Mouse (Mus musculus) right cerebral cortex, postnatal 25 days (tissue): Measurements from ENCODE around the gene Cask.

Experiments used
- DNase-seq: peaks from one replicate; pipeline ENCODE4 v3.0.0; 2022

Gene Cask

GRCm38 (mm10) chrX:13622654-13623053 lies 228.5 kb downstream of the Cask start:
- no peak for DNase-seq

- DNase-seq: no peak
Observed at GRCm38 (mm10) chrX:13621473-13621872, 229.7 kb downstream of the Cask start.

- no peak for DNase-seq
Observed at GRCm38 (mm10) chrX:13618476-13618875, 232.7 kb downstream of the Cask start.

DNA sequence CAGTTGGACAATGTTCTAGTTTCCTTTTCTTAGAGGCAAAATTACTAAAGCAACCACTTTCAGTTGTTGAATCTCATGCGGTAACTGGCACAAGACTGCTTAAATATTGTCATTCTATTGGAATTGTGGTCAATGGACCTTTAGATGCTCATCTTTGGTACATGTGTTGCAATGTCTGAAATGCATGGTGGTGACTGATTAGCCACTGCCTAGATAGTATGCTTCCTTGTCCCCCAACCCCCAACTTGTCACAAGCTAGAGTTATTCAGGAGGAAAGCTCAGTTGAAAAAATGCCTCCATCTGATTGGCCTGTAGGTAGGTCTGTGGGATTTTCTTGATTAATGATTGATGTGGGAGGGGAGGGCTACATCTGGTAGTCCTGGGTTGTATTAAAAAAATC lies 233.9 kb downstream of the Cask start:
- no peak for DNase-seq

GRCm38 (mm10) chrX:13616726-13617125 lies 234.4 kb downstream of the Cask start:
- no peak for DNase-seq

DNA sequence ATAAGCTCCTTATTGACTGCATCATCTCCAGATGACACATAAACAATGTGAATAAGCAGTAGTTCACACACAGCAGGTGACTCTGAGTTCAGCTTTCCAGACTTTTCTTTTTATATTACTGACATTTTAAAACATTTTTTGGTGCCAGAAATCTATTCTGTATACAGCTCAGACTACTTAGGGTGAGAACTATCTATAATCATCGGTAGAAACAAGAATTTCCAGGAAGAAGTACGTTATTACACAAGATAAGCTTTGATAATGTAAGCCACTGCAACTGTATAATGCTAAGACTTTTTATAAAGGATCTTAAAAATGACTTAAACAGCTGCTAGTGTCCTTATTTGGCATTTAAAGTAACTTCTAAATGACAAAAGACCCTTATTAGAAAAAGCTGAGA lies 239.1 kb downstream of the Cask start:
- DNase-seq: no peak

DNA sequence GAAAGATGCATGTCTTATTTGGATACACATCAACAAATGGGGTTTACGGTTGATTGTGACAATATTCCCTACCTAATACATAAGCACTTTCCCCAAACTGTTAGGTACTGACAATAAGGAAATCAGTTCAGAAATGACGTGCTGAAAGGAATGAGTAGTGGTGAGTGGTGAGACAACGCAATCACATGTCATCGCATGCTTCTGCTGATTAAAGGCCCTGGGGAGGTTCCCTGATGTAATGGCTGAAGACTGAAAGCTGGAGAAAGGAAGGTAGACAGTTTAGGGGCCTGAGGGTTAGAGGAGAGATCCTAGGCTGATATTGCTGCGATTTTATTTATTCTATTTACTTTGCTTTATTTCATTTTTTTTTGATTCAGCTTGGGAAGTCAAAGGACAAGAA lies 240.1 kb downstream of the Cask start:
- no peak for DNase-seq

DNA sequence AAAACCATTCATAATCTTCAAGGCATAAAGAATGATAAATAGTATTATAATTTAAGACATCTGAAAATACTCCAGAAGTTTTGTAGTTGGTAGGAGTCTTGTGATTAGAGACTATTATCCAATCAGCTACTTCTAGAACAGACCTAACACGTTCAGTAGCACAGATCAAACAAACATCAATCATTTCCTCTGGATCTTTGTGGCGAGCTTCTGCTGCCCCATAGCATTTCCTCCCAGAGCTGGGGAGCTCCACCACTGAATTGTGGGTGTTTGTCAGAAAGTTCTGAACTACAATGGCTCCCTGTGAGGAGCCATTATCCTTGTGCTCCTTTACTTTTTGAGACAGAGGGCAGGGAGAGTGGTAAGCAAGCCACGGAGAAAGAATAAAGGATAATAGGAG lies 243.4 kb downstream of the Cask start:
- no peak for DNase-seq

DNA sequence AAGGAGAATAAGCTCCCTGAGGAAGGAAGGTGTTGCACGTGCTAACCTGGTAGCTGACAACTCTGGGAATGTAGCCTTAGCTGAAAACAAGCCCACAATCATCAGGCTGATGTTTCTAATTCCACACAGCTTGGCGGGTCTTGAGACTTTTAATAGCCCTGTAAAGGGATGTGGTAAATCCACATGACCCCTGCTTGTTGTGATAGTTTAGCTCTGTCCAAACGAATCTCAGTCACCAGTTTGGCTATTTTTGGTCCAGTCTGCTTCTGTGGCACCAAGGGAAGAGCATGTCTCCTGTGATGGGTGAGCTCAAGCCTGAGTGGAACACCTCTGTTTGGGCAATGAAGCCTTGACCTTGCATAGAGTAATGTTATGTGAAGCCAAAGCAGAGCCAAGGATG lies 244.4 kb downstream of the Cask start:
- no peak for DNase-seq

- DNase-seq: no peak
Observed at GRCm38 (mm10) chrX:13599966-13600365, 251.2 kb downstream of the Cask start.

DNA sequence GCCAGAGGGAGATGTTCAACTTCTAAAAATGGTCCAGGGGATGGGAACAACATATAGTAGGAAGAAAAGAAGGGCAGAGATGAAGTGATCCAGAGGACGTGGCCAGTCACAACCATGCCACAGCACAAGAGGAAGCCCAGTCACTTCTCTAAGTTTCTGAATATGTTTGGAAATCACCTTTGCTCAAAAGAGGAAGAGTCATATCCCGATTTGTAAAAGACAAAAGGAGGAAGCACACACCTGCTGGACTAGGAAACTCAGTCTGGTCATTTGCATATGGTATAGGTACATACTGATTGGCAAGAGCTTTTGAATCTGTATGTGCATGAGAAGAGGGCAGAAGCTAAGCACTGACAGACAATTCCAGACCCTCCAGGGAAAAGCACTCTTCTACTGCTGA lies 251.8 kb downstream of the Cask start:
- DNase-seq: no peak

DNA sequence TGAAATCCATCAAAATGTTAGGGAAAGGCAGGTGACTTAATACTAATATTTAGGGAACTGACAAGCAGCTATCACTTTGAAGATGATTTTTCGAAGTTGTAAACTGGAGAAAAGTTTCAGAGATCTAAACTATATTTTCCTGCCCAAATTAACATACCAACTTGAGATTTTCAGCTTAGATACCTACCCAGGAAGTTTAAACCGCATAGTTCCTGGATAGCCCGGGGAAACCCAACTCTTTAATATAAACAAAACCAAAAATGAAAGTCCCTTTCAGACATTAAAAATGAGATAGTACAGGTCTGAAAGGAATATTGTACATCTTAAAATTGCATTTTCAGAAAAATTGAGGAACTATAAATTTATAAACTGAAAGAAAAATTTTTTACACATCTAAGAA lies 273.5 kb downstream of the Cask start:
- DNase-seq: no peak

DNA sequence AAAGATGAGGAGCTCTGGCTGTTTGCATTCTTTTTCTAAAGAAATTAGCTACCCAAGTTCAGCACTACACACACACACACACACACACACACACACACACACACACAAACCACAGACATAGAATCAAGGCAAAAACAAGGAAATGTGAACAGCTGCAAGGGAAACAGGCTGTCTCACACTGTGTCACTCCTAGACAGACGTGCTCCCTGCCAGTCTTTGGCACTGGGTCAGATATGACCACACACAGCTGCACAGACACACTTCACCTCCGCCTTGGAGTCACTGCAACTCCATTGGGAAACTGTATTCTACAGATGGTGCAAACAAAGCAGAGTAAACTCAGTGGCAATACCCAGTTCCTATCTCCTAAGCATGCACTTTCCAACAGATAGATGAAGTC lies 274.6 kb downstream of the Cask start:
- no peak for DNase-seq

GRCm38 (mm10) chrX:13574872-13575271 lies 276.3 kb downstream of the Cask start:
- DNase-seq: no peak

DNA sequence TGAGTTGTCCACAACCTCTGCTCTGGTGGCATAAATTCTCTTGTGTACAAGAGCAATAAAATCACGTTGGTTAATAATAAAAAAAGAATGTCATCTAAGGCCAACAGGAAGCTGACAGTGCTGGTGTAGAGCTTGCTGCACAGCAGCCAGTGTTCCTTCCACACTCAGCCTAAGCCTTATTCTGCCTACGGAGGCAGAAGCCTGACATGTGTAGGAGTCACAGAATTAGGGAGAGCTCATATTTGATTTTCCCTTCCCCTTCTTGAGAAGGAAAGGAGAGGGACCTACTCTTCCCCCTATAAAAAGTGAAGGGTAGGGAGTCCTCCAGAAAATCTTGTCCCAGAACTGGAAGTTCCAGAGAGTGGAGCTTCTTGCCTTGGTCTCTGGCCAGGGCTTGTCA lies 276.9 kb downstream of the Cask start:
- DNase-seq: no peak

GRCm38 (mm10) chrX:13554504-13554903 lies 296.7 kb downstream of the Cask start:
- DNase-seq: no peak

DNA sequence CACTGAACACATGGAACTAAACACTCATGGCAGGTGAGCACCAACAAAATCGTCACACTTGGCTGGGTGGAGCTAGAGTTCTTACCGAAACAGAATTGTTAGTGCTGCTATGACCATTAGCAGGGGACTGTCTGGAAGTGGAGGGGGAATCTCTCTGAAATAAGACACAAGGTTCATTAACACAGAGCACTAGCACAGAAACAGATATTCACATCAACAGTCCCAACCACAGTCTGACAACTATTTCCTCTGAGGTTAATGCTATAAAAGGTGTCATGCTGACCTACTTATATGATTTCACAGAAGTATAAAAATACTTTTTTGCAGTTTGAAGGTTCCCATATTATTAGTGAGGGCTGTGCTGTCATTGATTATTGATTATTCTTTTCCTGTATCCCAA lies 298.9 kb downstream of the Cask start:
- DNase-seq: no peak

DNA sequence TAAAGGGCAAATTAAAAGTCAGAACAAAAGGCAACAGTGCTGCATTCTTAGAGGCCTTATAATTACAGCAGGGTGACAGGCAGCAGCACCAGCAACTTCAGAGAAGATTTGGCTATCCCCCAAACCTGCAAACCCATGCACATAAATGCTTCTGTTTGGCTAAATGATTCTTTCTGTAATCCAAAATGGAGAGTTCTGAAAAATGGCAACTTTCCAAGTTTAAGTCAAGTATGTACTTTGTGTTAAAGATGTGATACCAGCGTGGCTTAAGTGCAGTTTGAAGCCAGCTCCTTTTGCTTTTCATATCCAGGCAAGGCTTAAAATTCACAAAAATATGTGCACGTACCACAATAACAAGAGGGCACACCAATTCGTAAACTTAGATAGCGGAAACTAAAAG lies 299.6 kb downstream of the Cask start:
- no peak for DNase-seq

DNA sequence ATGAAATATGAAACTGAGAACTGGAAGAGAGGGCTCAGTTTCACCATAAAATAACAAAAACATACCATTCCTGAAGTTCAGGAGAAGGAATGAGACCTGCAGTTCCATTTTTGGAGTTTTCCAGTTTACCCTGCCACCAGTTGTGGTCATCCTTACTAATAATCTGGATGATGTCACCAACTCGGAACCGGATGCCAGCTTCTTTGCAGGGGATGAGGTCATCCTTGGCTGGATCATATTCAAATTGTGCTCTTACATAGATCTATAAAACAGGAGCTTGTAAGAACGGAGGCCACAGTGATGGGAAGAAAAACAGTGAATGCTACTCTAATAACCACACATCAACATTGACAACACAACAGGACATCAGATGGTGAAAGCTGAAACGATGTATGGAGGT lies 302.1 kb downstream of the Cask start:
- DNase-seq: no peak

- no peak for DNase-seq
Observed at GRCm38 (mm10) chrX:13521288-13521687, 329.9 kb downstream of the Cask start.

DNA sequence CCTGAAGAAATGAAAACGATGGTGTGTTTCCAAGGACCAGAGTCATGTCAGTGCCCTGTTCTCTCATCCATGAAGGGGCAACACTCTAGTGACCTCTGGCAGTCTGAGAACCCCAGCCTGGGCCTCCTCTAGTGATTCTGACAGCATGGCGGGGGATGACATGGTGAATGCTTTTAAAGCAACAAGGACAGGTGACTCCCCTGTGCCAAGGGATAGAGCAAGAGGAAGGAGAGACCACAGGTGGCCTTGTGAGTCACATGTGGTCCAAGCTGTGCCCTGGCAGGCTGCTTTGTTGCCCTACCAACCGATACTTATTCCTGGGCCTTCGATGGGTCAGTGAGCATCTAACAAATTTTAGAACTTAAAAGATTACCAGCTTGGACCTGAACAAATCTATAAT lies 330.6 kb downstream of the Cask start:
- DNase-seq: no peak

DNA sequence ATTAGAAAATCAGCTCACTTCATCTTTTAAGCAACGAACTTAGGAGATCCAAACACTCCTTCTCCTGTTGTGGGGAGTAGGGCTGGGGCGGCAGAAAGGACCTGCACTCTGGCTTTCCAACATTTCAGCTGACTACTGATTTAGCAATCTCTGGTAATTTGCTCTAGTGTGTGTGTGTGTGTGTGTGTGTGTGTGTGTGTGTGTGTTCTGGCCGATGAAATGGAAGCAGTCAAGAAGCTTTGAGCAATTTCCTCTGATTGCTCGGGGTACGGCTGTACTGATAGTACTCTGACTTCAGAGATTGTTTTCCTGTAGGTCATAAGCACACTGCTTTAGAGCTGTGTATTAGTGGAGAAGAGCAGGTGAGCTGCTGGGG lies 331.8 kb downstream of the Cask start:
- DNase-seq: no peak

DNA sequence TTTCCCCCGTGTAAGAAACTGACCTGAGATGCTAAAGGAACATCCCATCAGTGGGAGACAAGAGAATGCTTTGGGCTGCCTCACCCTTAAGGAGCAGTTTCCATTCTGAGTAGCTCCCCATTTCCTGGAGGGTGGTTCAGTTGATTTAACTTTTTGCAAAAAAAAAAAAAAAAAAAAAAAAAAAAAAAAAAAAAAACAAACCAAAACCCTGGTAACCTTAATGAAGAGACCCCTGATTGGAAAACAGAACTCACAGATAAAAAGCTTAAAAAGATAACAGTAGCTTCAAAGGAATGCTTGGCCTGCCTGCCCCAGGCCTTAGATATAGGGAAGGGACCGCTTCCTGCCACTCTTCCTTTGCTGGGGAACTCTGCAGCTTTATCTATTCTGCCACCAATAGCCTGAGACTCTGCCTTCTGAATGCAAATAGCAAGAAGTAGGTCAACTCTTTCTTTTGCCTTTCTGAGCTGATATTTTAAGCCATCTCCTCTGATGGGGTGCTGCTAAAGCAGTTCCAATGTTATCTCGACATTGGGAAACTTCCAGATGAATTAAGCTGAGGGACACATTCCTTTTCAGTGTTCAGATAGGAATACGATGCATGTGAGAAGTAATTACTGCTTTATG lies 332.3 kb downstream of the Cask start:
- no peak for DNase-seq

DNA sequence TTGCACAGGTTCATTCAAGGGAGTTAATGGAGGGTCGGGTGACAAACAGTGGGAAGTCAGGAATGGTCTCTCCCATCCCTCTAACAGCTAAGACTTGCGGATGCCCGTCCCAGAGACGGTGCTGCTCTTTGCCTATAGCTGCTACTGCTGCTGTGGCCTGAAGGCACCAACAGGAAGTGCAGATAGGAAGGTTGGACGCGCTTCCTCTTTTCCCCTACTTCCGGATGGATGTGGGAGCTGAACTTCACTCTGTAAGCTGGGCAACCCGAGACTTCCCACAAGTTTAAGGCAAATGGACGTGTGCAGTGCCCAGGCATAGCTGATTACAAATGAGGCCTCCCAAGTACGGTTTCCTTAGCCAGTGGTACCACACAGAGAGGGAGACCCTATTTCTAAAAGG lies 333.1 kb downstream of the Cask start:
- no peak for DNase-seq

DNA sequence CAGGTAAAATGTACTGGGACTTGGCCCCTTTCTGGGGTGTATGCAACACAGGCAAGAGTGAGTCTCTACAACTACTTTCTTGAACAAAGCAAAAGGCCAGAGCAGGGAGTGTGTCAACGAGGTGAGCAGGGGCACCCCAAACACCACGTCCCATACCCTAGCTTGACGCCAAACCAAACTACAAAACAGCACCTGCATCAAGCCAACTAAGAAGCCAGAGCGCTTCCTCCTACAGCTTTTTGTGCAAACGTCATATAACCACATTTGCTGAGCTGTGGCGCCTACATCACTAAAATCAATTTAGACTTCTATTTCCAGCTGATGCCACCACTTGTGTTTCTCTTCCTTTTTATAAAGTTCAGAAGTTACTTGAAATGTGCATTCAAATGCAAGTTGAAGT lies 334.7 kb downstream of the Cask start:
- no peak for DNase-seq

DNA sequence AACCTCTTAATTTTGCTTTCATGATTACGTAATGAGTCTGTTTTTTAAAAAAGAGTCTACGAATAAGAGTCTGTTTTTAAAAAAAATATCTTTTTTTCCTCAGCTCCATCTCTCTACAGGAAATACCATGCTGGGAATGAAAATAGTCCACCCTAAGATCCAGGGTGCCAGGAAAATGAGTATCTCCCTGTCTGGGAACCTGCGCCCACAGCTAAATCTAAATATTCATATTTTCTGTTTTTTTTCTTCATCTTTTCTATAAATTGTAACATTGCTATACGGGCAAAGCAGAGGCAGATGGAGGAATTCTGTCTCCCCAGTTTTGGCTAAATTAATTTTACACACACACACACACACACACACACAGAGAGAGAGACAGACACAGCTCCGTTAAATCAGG lies 337.3 kb downstream of the Cask start:
- DNase-seq: no peak
